Mouse (Mus musculus) cerebellum, adult (tissue): Measurements from ENCODE around the gene Nhlrc2.

Experiments used
- ATAC-seq: cut with Nextera tagmentation; 2 replicates; pipeline ENCODE4 v1.9.2; 2017; ENCODE audit warnings: mild to moderate bottlenecking, moderate library complexity, mixed read lengths; ENCODE audit not compliant: insufficient number of reproducible peaks, low FRiP score, low TSS enrichment

Gene Nhlrc2

GRCm38 (mm10) chr19:56608946-56609345 lies 60.9 kb downstream of the Nhlrc2 start:
- no peak for ATAC-seq

- no peak for ATAC-seq
Measured at GRCm38 (mm10) chr19:56614131-56614530, 66.1 kb downstream of the Nhlrc2 start.

GRCm38 (mm10) chr19:56618845-56619244 lies 70.8 kb downstream of the Nhlrc2 start:
- ATAC-seq, result no peak

GRCm38 (mm10) chr19:56619546-56619945 lies 71.5 kb downstream of the Nhlrc2 start:
- ATAC-seq, result no peak

- no peak for ATAC-seq
Measured at GRCm38 (mm10) chr19:56621876-56622275, 73.8 kb downstream of the Nhlrc2 start.

- no peak for ATAC-seq
Measured at GRCm38 (mm10) chr19:56627881-56628472, 79.9 kb downstream of the Nhlrc2 start.

GRCm38 (mm10) chr19:56629647-56630046 lies 81.6 kb downstream of the Nhlrc2 start:
- ATAC-seq, result no peak

- ATAC-seq, result no peak
Measured at GRCm38 (mm10) chr19:56631017-56631416, 83.0 kb downstream of the Nhlrc2 start.

- ATAC-seq, result no peak
Measured at GRCm38 (mm10) chr19:56631451-56631901, 83.4 kb downstream of the Nhlrc2 start.

- no peak; the same call in 1 of the 2 replicates for ATAC-seq
Measured at GRCm38 (mm10) chr19:56637035-56637683, 89.1 kb downstream of the Nhlrc2 start.

GRCm38 (mm10) chr19:56637684-56638049 lies 89.6 kb downstream of the Nhlrc2 start:
- ATAC-seq, result no peak

GRCm38 (mm10) chr19:56647451-56648120 lies 99.5 kb downstream of the Nhlrc2 start:
- ATAC-seq, result no peak

GRCm38 (mm10) chr19:56651262-56651661 lies 103.2 kb downstream of the Nhlrc2 start:
- ATAC-seq, result no peak

- no peak for ATAC-seq
Measured at GRCm38 (mm10) chr19:56652034-56652962, 104.2 kb downstream of the Nhlrc2 start.
